11 mouse cellular contexts compared by ENCODE assay signal in genomic region chr10:3562165-3562564, GRCm38 (mm10). TPM values are rescaled to one million over a fixed set of nuclear protein-coding genes. Genes with fewer than 3 reads are reported as not detected.
DNase-seq lines count a peak whose midpoint lies in the region; ATAC-seq and TF ChIP-seq lines count a peak whose summit lies in the region.
"Had no signal": no experiment of that assay in that cellular context is flagged by ENCODE, and none has a peak within 500 bp of the region (broad histone marks: within the 10 kb centered on the region; RNA-seq: fewer than 3 reads in every experiment).

No protein-coding gene starts in this region.

- H3K4me3 ChIP-seq in intestine, postnatal 0 days (ENCODE audit: low read depth, low read length) = no peak overlapping the region
- H3K4me3 ChIP-seq in intestine, embryonic 16.5 days (ENCODE audit: low read length) = no peak overlapping the region
- no peak overlapping the region for H3K4me3 ChIP-seq in thymus, adult 2 months (ENCODE audit: control insufficient read depth, insufficient read depth, low read length)
- H3K4me3 ChIP-seq: limb, embryonic 15.5 days; midbrain, embryonic 15.5 days had no signal

- no peaks in the 10 kb centered on the region for H3K27me3 ChIP-seq in intestine, postnatal 0 days (replicated peaks; ENCODE audit: control insufficient read depth, insufficient read depth, low read length)
- no peaks in the 10 kb centered on the region for H3K27me3 ChIP-seq in intestine, embryonic 16.5 days (replicated peaks; ENCODE audit: control insufficient read depth, insufficient read depth, low read length)
- H3K27me3 ChIP-seq in thymus, adult 2 months (ENCODE audit: control insufficient read depth, insufficient read depth, low read length) = no peaks in the 10 kb centered on the region
- H3K27me3 ChIP-seq: limb, embryonic 15.5 days; midbrain, embryonic 15.5 days had no signal

- H3K9me3 ChIP-seq in intestine, postnatal 0 days (ENCODE audit: control insufficient read depth) = no peaks in the 10 kb centered on the region
- no peaks in the 10 kb centered on the region for H3K9me3 ChIP-seq in intestine, embryonic 16.5 days (ENCODE audit: control insufficient read depth, low read length)
- H3K9me3 ChIP-seq: limb, embryonic 15.5 days; midbrain, embryonic 15.5 days had no signal

- no peak overlapping the region for H3K27ac ChIP-seq in intestine, postnatal 0 days (ENCODE audit: low read depth, low read length)
- H3K27ac ChIP-seq in intestine, embryonic 16.5 days (ENCODE audit: low read length) = no peak overlapping the region
- no peak overlapping the region for H3K27ac ChIP-seq in thymus, adult 2 months (ENCODE audit: control insufficient read depth, insufficient read depth, low read length)
- H3K27ac ChIP-seq: limb, embryonic 15.5 days; midbrain, embryonic 15.5 days had no signal

- no peak overlapping the region for H3K9ac ChIP-seq in intestine, postnatal 0 days (ENCODE audit: low read depth, low read length)
- H3K9ac ChIP-seq in intestine, embryonic 16.5 days (ENCODE audit: low read depth, low read length) = no peak overlapping the region
- H3K9ac ChIP-seq: limb, embryonic 15.5 days; midbrain, embryonic 15.5 days had no signal

- TF ChIP-seq POLR2A in thymus, adult 2 months (IDR thresholded peaks at IDR 0.05; ENCODE audit: control insufficient read depth, extremely low read depth, insufficient read depth, low read length, poor library complexity) = no peak

- H3K4me2 ChIP-seq in intestine, postnatal 0 days (replicated peaks; ENCODE audit: low read depth) = no peak overlapping the region
- no peak overlapping the region for H3K4me2 ChIP-seq in intestine, embryonic 16.5 days (ENCODE audit: low read depth, low read length)
- H3K4me2 ChIP-seq: limb, embryonic 15.5 days; midbrain, embryonic 15.5 days had no signal

- DNase-seq in 416B (ENCODE audit: low read depth) = peak; percentile 10
- peak; percentile 3 for DNase-seq in A20 (ENCODE audit: low read depth, low spot score)
- DNase-seq in c-Kit-positive CD71-positive TER-119-positive erythroid progenitor cells, embryonic 14.5 days (ENCODE audit: low spot score) = peak; percentile 4
- no peak for DNase-seq in thymus, adult 2 months
- DNase-seq in gastrocnemius, postnatal 4 days (ENCODE audit: low spot score in 2 of 2) = no peak
- DNase-seq: kidney, adult 2 months had no signal

- peak; percentile 59 for TF ChIP-seq CTCF in intestine, postnatal 0 days (IDR thresholded peaks at IDR 0.05; ENCODE audit: low read depth)
- no peak for TF ChIP-seq CTCF in thymus, adult 2 months (IDR thresholded peaks at IDR 0.05; ENCODE audit: borderline replicate concordance, control insufficient read depth, extremely low read depth, insufficient read depth, low read length, poor library complexity)

- H3K36me3 ChIP-seq in intestine, postnatal 0 days (ENCODE audit: control insufficient read depth, insufficient read depth) = no peaks in the 10 kb centered on the region
- H3K36me3 ChIP-seq in intestine, embryonic 16.5 days (ENCODE audit: control insufficient read depth, insufficient read depth, low read length) = no peaks in the 10 kb centered on the region
- no peaks in the 10 kb centered on the region for H3K36me3 ChIP-seq in thymus, adult 2 months (ENCODE audit: control insufficient read depth, insufficient read depth, low read length)
- H3K36me3 ChIP-seq: limb, embryonic 15.5 days; midbrain, embryonic 15.5 days had no signal

- no peaks in the 10 kb centered on the region for H3K4me1 ChIP-seq in intestine, postnatal 0 days (replicated peaks; ENCODE audit: control insufficient read depth, insufficient read depth, low read length)
- no peaks in the 10 kb centered on the region for H3K4me1 ChIP-seq in intestine, embryonic 16.5 days (ENCODE audit: control insufficient read depth, insufficient read depth, low read length)
- H3K4me1 ChIP-seq in thymus, adult 2 months (replicated peaks; ENCODE audit: control insufficient read depth, insufficient read depth, low read length) = no peaks in the 10 kb centered on the region
- H3K4me1 ChIP-seq: limb, embryonic 15.5 days; midbrain, embryonic 15.5 days had no signal

- no peak for ATAC-seq in intestine, postnatal 0 days
- ATAC-seq in intestine, embryonic 16.5 days = no peak
- ATAC-seq: midbrain, embryonic 15.5 days had no signal

RNA-seq across cellular contexts. Expression of gene Iyd, which starts 22.1 kb away (rescaled TPM):
- 4.1 and 5.1 TPM in 2 replicates for polyA plus RNA-seq in intestine, postnatal 0 days (2015; fragmentation: Nextera tagmentation; extraction: Ambion mirVana)
- polyA plus RNA-seq in intestine, embryonic 16.5 days (2015; fragmentation: Nextera tagmentation; extraction: Ambion mirVana) = 7.5 and 7.6 TPM in 2 replicates
- polyA plus RNA-seq in thymus, adult 2 months (2012; rRNA removed) = 0.13 and 0.22 TPM in 2 replicates
- total RNA-seq in gastrocnemius, postnatal 4 days (2021) = under 1 TPM; 0.62 to 0.66 TPM
- total RNA-seq: neutrophil, adult 5-6 weeks had no signal

Comparison
In these comparisons a context has a peak if more than half of its experiments do, and no peak if none do; other contexts are left out.
1. DNase-seq: peak in 416B (single experiment), A20 (single experiment) and c-Kit-positive CD71-positive TER-119-positive erythroid progenitor cells, embryonic 14.5 days (single experiment); none in thymus, adult 2 months (single experiment) and gastrocnemius, postnatal 4 days (0 of 2).